Mouse (Mus musculus): Measurements from ENCODE around the gene Rab30.
"Not testable (repeated sequence)": the region's sequence is repeated elsewhere in the genome, so short reads cannot be mapped to it uniquely, and the experiment has no call there.

Gene Rab30

GRCm38 (mm10) chr7:92741152-92741860 is at the start of gene Rab30:
Rab30 (plus strand) TSS chr7:92741603.
- peak; percentile 95 to 97 for DNase-seq

- DNase-seq, result no peak
Observed at GRCm38 (mm10) chr7:92696395-92696794, 45.0 kb upstream of the Rab30 start.

GRCm38 (mm10) chr7:92698770-92699169 is 42.6 kb upstream of the Rab30 start:
- DNase-seq, result no peak

GRCm38 (mm10) chr7:92703661-92704060 is 37.7 kb upstream of the Rab30 start:
- no peak for DNase-seq

GRCm38 (mm10) chr7:92705534-92705933 is 35.9 kb upstream of the Rab30 start:
- DNase-seq, result no peak

GRCm38 (mm10) chr7:92706711-92707110 is 34.7 kb upstream of the Rab30 start:
- no peak for DNase-seq

- DNase-seq, result no peak
Observed at GRCm38 (mm10) chr7:92709573-92709972, 31.8 kb upstream of the Rab30 start.

GRCm38 (mm10) chr7:92711593-92711992 is 29.8 kb upstream of the Rab30 start:
- no peak for DNase-seq

- DNase-seq, result no peak
Observed at GRCm38 (mm10) chr7:92715055-92715454, 26.3 kb upstream of the Rab30 start.

GRCm38 (mm10) chr7:92720156-92720905 is 21.1 kb upstream of the Rab30 start:
- no peak for DNase-seq

GRCm38 (mm10) chr7:92723750-92724149 is 17.7 kb upstream of the Rab30 start:
- no peak for DNase-seq

GRCm38 (mm10) chr7:92724261-92724660 is 17.1 kb upstream of the Rab30 start:
- no peak for DNase-seq

GRCm38 (mm10) chr7:92729583-92729982 is 11.8 kb upstream of the Rab30 start:
- not testable (repeated sequence) for DNase-seq

GRCm38 (mm10) chr7:92730465-92730864 is 10.9 kb upstream of the Rab30 start:
- no peak for DNase-seq

- no peak for DNase-seq
Observed at GRCm38 (mm10) chr7:92730959-92731358, 10.4 kb upstream of the Rab30 start.

GRCm38 (mm10) chr7:92732136-92732535 is 9.3 kb upstream of the Rab30 start:
- DNase-seq, result no peak

- DNase-seq, result no peak
Observed at GRCm38 (mm10) chr7:92737560-92737959, 3.8 kb upstream of the Rab30 start.

GRCm38 (mm10) chr7:92739956-92740355 is 1.4 kb upstream of the Rab30 start:
- peak in 1 of 2 experiments; percentile 22 for DNase-seq

- DNase-seq, result no peak
Observed at GRCm38 (mm10) chr7:92740411-92741115, 840 bp upstream of the Rab30 start.

GRCm38 (mm10) chr7:92741861-92742249 is 452 bp downstream of the Rab30 start:
- peak; percentile 66 to 71 for DNase-seq

GRCm38 (mm10) chr7:92742341-92742741 is 938 bp downstream of the Rab30 start:
- no peak for DNase-seq

GRCm38 (mm10) chr7:92742774-92743173 is 1.4 kb downstream of the Rab30 start:
- DNase-seq, result peak in 1 of 2 experiments; percentile 17

- DNase-seq, result no peak
Observed at GRCm38 (mm10) chr7:92743325-92743724, 1.9 kb downstream of the Rab30 start.

GRCm38 (mm10) chr7:92750395-92750794 is 9.0 kb downstream of the Rab30 start:
- DNase-seq, result no peak

All from cerebellum, postnatal 14 days (tissue).